Mouse (Mus musculus) kidney, adult 11 months (tissue): ENCODE data around the gene Bfsp2.

Experiments
- DNase-seq: peaks from one replicate; pipeline ENCODE4 v3.0.0; 2022

Bfsp2 gene

GRCm38 (mm10) chr9:103480603-103481220, 492 bp upstream of the Bfsp2 start:
- peak; percentile 78 for DNase-seq

- peak; percentile 63 for DNase-seq
Observed at GRCm38 (mm10) chr9:103475414-103475813, 4.8 kb downstream of the Bfsp2 start.

- peak; percentile 45 for DNase-seq
Observed at GRCm38 (mm10) chr9:103473915-103474688, 6.1 kb downstream of the Bfsp2 start.

GRCm38 (mm10) chr9:103471784-103472183, 8.4 kb downstream of the Bfsp2 start:
- no peak for DNase-seq

- no peak for DNase-seq
Observed at GRCm38 (mm10) chr9:103469516-103469915, 10.7 kb downstream of the Bfsp2 start.

GRCm38 (mm10) chr9:103468911-103469310, 11.3 kb downstream of the Bfsp2 start:
- no peak for DNase-seq

- no peak for DNase-seq
Observed at GRCm38 (mm10) chr9:103465711-103466220, 14.5 kb downstream of the Bfsp2 start.

GRCm38 (mm10) chr9:103465293-103465692, 14.9 kb downstream of the Bfsp2 start:
- DNase-seq, result no peak

- no peak for DNase-seq
Observed at GRCm38 (mm10) chr9:103463833-103464232, 16.4 kb downstream of the Bfsp2 start.

- no peak for DNase-seq
Observed at GRCm38 (mm10) chr9:103459839-103460238, 20.4 kb downstream of the Bfsp2 start.

GRCm38 (mm10) chr9:103459307-103459706, 20.9 kb downstream of the Bfsp2 start:
- DNase-seq, result no peak

GRCm38 (mm10) chr9:103449651-103450050, 30.6 kb downstream of the Bfsp2 start:
- no peak for DNase-seq

GRCm38 (mm10) chr9:103449092-103449491, 31.1 kb downstream of the Bfsp2 start:
- DNase-seq, result peak; percentile 9

- DNase-seq, result no peak
Observed at GRCm38 (mm10) chr9:103444656-103445055, 35.6 kb downstream of the Bfsp2 start.

GRCm38 (mm10) chr9:103443824-103444185, 36.4 kb downstream of the Bfsp2 start:
- DNase-seq, result no peak

GRCm38 (mm10) chr9:103443121-103443823, 36.9 kb downstream of the Bfsp2 start:
- no peak for DNase-seq

GRCm38 (mm10) chr9:103440597-103440996, 39.6 kb downstream of the Bfsp2 start:
- no peak for DNase-seq

GRCm38 (mm10) chr9:103437104-103437503, 43.1 kb downstream of the Bfsp2 start:
- DNase-seq, result no peak

- no peak for DNase-seq
Observed at GRCm38 (mm10) chr9:103434116-103434515, 46.1 kb downstream of the Bfsp2 start.

GRCm38 (mm10) chr9:103432122-103432778, 48.0 kb downstream of the Bfsp2 start:
- no peak for DNase-seq

- DNase-seq, result no peak
Observed at GRCm38 (mm10) chr9:103431718-103432117, 48.5 kb downstream of the Bfsp2 start.

GRCm38 (mm10) chr9:103430431-103431220, 49.6 kb downstream of the Bfsp2 start:
- DNase-seq, result no peak
